Mouse (Mus musculus): ENCODE measurements around the gene Btbd3. TPM values are rescaled to one million over a fixed set of nuclear protein-coding genes. Genes with fewer than 3 reads are reported as not detected.

Gene Btbd3
- polyA plus RNA-seq, 1 experiment from 2014 or later = 13.0 TPM

DNA sequence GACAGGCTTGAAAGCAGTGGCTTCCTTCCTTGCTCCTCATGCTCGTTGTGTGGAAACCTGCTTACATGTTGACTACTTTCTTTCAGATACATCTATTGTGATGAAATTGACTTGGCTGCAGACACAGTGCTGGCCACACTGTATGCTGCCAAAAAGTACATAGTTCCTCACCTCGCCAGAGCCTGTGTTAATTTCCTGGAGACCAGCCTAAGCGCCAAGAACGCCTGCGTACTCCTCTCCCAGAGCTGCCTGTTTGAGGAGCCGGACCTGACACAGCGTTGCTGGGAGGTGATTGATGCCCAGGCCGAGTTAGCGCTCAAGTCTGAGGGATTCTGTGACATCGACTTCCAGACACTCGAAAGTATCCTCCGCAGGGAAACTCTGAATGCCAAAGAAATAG is 27.0 kb downstream of the Btbd3 start:
- Histone ChIP-seq H3K4me2 (ENCODE audit: low read length) (no peak overlapping the region), H3K27ac (no peak overlapping the region), H3K9ac (ENCODE audit: low read depth, low read length) (no peak overlapping the region), H3K27me3 (ENCODE audit: insufficient read depth, low read length) (no peaks in the 10 kb centered on the region), H3K4me1 (replicated peaks; ENCODE audit: insufficient read depth, low read length) (no peaks in the 10 kb centered on the region), H3K36me3 (ENCODE audit: insufficient read depth, low read length) (peaks cover 23% of the 10 kb centered on the region; the same call in 1 of the 2 replicates), H3K4me3 (replicated peaks; ENCODE audit: low read depth, low read length) (no peak overlapping the region), H3K9me3 (replicated peaks; ENCODE audit: low read length) (no peaks in the 10 kb centered on the region)
- no peak for TF ChIP-seq CTCF (IDR thresholded peaks at IDR 0.05; ENCODE audit: low read depth)
- 82% methylated on average over 12 of the region's 12 CpGs for WGBS
- DNase-seq (ENCODE audit: low spot score) = no peak
- ATAC-seq (replicated peaks; ENCODE audit: low FRiP score, low read depth) = no peak

DNA sequence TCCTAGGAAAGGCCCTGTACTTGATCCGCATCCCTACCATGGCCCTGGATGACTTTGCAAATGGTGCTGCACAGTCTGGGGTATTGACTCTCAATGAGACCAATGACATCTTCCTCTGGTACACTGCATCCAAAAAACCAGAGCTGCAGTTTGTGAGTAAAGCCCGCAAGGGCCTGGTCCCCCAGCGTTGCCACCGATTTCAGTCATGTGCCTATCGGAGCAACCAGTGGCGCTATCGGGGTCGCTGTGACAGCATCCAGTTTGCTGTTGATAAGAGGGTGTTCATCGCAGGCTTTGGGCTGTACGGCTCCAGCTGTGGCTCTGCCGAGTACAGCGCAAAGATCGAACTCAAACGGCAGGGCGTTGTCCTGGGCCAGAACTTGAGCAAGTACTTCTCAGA is 27.5 kb downstream of the Btbd3 start:
- Histone ChIP-seq H3K4me3 (replicated peaks; ENCODE audit: low read depth, low read length) (no peak overlapping the region), H3K9ac (ENCODE audit: low read depth, low read length) (no peak overlapping the region), H3K27ac (no peak overlapping the region), H3K4me2 (ENCODE audit: low read length) (no peak overlapping the region), H3K27me3 (ENCODE audit: insufficient read depth, low read length) (no peaks in the 10 kb centered on the region), H3K9me3 (replicated peaks; ENCODE audit: low read length) (no peaks in the 10 kb centered on the region), H3K36me3 (ENCODE audit: insufficient read depth, low read length) (peaks cover 23% of the 10 kb centered on the region; the same call in 1 of the 2 replicates), H3K4me1 (replicated peaks; ENCODE audit: insufficient read depth, low read length) (no peaks in the 10 kb centered on the region)
- no peak for TF ChIP-seq CTCF (IDR thresholded peaks at IDR 0.05; ENCODE audit: low read depth)
- ATAC-seq (replicated peaks; ENCODE audit: low FRiP score, low read depth) (no peak), DNase-seq (ENCODE audit: low spot score) (no peak)
- 97% methylated on average over 15 of the region's 15 CpGs for WGBS

- TF ChIP-seq CTCF (IDR thresholded peaks at IDR 0.05; ENCODE audit: low read depth) = no peak
- ATAC-seq (replicated peaks; ENCODE audit: low FRiP score, low read depth) = no peak
- no peak overlapping the region for H3K4me3 ChIP-seq (replicated peaks; ENCODE audit: low read depth, low read length)
- WGBS = 95% methylated on average over 4 of the region's 4 CpGs
- H3K9me3 ChIP-seq (replicated peaks; ENCODE audit: low read length) = no peaks in the 10 kb centered on the region
- no peak overlapping the region for H3K27ac ChIP-seq
- H3K36me3 ChIP-seq (ENCODE audit: insufficient read depth, low read length) = peaks cover 23% of the 10 kb centered on the region; the same call in 1 of the 2 replicates
- H3K4me1 ChIP-seq (replicated peaks; ENCODE audit: insufficient read depth, low read length) = no peaks in the 10 kb centered on the region
- no peak overlapping the region for H3K9ac ChIP-seq (ENCODE audit: low read depth, low read length)
- H3K27me3 ChIP-seq (ENCODE audit: insufficient read depth, low read length) = no peaks in the 10 kb centered on the region
- no peak for DNase-seq (ENCODE audit: low spot score)
- no peak overlapping the region for H3K4me2 ChIP-seq (ENCODE audit: low read length)
Measured at GRCm38 (mm10) chr2:138285811-138286210, 29.4 kb downstream of the Btbd3 start.

DNA sequence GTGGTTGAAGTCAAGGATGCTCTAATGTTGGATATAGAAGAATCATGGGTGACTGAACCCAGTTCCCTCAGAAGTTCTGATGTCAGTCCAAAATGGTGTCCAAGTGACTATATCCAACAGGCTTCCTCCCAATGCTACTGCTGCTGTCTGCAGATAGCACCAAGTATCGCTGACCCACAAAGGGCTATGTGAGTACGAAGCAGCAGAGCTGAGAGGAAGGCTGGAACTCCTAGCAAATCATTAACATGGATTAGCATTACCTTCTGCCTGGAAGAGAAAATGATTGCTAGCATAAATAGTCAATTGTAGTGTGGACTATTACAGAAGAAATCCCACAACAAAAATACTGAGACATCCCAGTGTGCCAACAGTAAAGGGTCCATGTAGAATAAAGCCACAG is 33.8 kb downstream of the Btbd3 start:
- H3K4me3 ChIP-seq (replicated peaks; ENCODE audit: low read depth, low read length) = no peak overlapping the region
- peaks cover 7% of the 10 kb centered on the region; the same call in 1 of the 2 replicates for H3K36me3 ChIP-seq (ENCODE audit: insufficient read depth, low read length)
- no peaks in the 10 kb centered on the region for H3K27me3 ChIP-seq (ENCODE audit: insufficient read depth, low read length)
- no peaks in the 10 kb centered on the region for H3K9me3 ChIP-seq (replicated peaks; ENCODE audit: low read length)
- ATAC-seq (replicated peaks; ENCODE audit: low FRiP score, low read depth) = no peak
- no peak overlapping the region for H3K4me2 ChIP-seq (ENCODE audit: low read length)
- TF ChIP-seq CTCF (IDR thresholded peaks at IDR 0.05; ENCODE audit: low read depth) = no peak
- no peak for DNase-seq (ENCODE audit: low spot score)
- H3K9ac ChIP-seq (ENCODE audit: low read depth, low read length) = no peak overlapping the region
- no peaks in the 10 kb centered on the region for H3K4me1 ChIP-seq (replicated peaks; ENCODE audit: insufficient read depth, low read length)
- 72% methylated on average over 2 of the region's 2 CpGs for WGBS
- no peak overlapping the region for H3K27ac ChIP-seq

- ATAC-seq (replicated peaks; ENCODE audit: low FRiP score, low read depth) (no peak), DNase-seq (ENCODE audit: low spot score) (no peak)
- Histone ChIP-seq H3K9ac (ENCODE audit: low read depth, low read length) (no peak overlapping the region), H3K9me3 (replicated peaks; ENCODE audit: low read length) (no peaks in the 10 kb centered on the region), H3K4me3 (replicated peaks; ENCODE audit: low read depth, low read length) (no peak overlapping the region), H3K4me1 (replicated peaks; ENCODE audit: insufficient read depth, low read length) (no peaks in the 10 kb centered on the region), H3K27me3 (ENCODE audit: insufficient read depth, low read length) (no peaks in the 10 kb centered on the region), H3K36me3 (ENCODE audit: insufficient read depth, low read length) (no peaks in the 10 kb centered on the region), H3K4me2 (ENCODE audit: low read length) (no peak overlapping the region), H3K27ac (no peak overlapping the region)
- 77% methylated on average over 3 of the region's 3 CpGs for WGBS
- no peak for TF ChIP-seq CTCF (IDR thresholded peaks at IDR 0.05; ENCODE audit: low read depth)
Measured at GRCm38 (mm10) chr2:138294286-138294685, 37.9 kb downstream of the Btbd3 start.

DNA sequence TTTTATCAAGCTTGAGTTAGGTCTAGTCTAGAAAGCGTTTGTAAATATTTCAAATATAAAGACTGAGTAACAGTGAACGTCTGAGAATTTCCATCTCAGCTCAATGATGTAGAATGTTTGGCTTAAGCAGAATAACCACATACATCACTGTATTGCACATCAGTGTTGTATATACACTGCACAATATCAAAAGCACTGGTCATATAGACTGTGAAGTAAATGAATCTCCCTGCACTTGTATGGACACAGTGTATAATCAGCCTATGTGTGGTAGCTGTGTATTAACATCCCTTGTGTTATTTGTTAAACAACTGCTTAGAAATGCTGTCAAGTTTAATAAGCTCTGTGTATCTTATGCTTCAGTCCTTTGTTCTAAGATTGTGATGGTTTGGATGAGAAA is 49.9 kb downstream of the Btbd3 start:
- Histone ChIP-seq H3K4me2 (ENCODE audit: low read length) (no peak overlapping the region), H3K27me3 (ENCODE audit: insufficient read depth, low read length) (no peaks in the 10 kb centered on the region), H3K36me3 (ENCODE audit: insufficient read depth, low read length) (no peaks in the 10 kb centered on the region), H3K4me1 (replicated peaks; ENCODE audit: insufficient read depth, low read length) (no peaks in the 10 kb centered on the region), H3K27ac (no peak overlapping the region), H3K4me3 (replicated peaks; ENCODE audit: low read depth, low read length) (no peak overlapping the region), H3K9me3 (replicated peaks; ENCODE audit: low read length) (no peaks in the 10 kb centered on the region), H3K9ac (ENCODE audit: low read depth, low read length) (no peak overlapping the region)
- DNase-seq (ENCODE audit: low spot score) (no peak), ATAC-seq (replicated peaks; ENCODE audit: low FRiP score, low read depth) (no peak)
- TF ChIP-seq CTCF (IDR thresholded peaks at IDR 0.05; ENCODE audit: low read depth) = no peak
- 97% methylated on average over 2 of the region's 2 CpGs for WGBS

- Histone ChIP-seq H3K27me3 (ENCODE audit: insufficient read depth, low read length) (no peaks in the 10 kb centered on the region), H3K9me3 (replicated peaks; ENCODE audit: low read length) (no peaks in the 10 kb centered on the region), H3K4me1 (replicated peaks; ENCODE audit: insufficient read depth, low read length) (no peaks in the 10 kb centered on the region), H3K4me3 (replicated peaks; ENCODE audit: low read depth, low read length) (no peak overlapping the region), H3K4me2 (ENCODE audit: low read length) (no peak overlapping the region), H3K36me3 (ENCODE audit: insufficient read depth, low read length) (no peaks in the 10 kb centered on the region), H3K9ac (ENCODE audit: low read depth, low read length) (no peak overlapping the region), H3K27ac (no peak overlapping the region)
- ATAC-seq (replicated peaks; ENCODE audit: low FRiP score, low read depth) (no peak), DNase-seq (ENCODE audit: low spot score) (no peak)
- no peak for TF ChIP-seq CTCF (IDR thresholded peaks at IDR 0.05; ENCODE audit: low read depth)
- WGBS = 44% methylated on average over 7 of the region's 7 CpGs
Measured at GRCm38 (mm10) chr2:138315644-138316043, 59.3 kb downstream of the Btbd3 start.

Measured in kidney, postnatal 0 days (tissue).